9 mouse cellular contexts compared by ENCODE assay signal in genomic region chr1:92316191-92316723, GRCm38 (mm10).
A peak's percentile ranks its signal among the peaks of the same experiment; 100 is the strongest.
DNase-seq lines count a peak whose midpoint lies in the region; ATAC-seq lines count a peak whose summit lies in the region.
"Had no signal": no experiment of that assay in that cellular context is flagged by ENCODE, and none has a peak within 500 bp of the region (broad histone marks: within the 10 kb centered on the region; RNA-seq: fewer than 3 reads in every experiment).

No protein-coding gene starts in this region.

- no peaks in the 10 kb centered on the region for H3K36me3 ChIP-seq in heart, embryonic 10.5 days
- no peaks in the 10 kb centered on the region for H3K36me3 ChIP-seq in midbrain, embryonic 13.5 days

- DNase-seq in heart, embryonic 10.5 days (ENCODE audit: low spot score): no peak
- DNase-seq in heart, postnatal 25 days (ENCODE audit: low spot score): no peak
- DNase-seq in brain, adult 2 months (ENCODE audit: low read depth, low spot score): peak; percentile 81
- DNase-seq in heart, postnatal 4 days: peak; percentile 24
- no peak for DNase-seq in thymus, postnatal 0 days (ENCODE audit: low spot score)
- no peak for DNase-seq in spleen, postnatal 36 days (ENCODE audit: low spot score in 2 of 2)
- DNase-seq in cerebellum, adult 9-11 months: no peak

- WGBS in heart, embryonic 10.5 days: 15% methylated on average over 10 of the region's 10 CpGs
- 36% methylated on average over 10 of the region's 10 CpGs for WGBS in midbrain, embryonic 13.5 days

- H3K4me2 ChIP-seq in midbrain, embryonic 13.5 days (replicated peaks): no peak overlapping the region

- H3K4me3 ChIP-seq in heart, embryonic 10.5 days: no peak overlapping the region
- H3K4me3 ChIP-seq in midbrain, embryonic 13.5 days (replicated peaks): no peak overlapping the region
- H3K4me3 ChIP-seq: left cerebral cortex, adult 2 months had no signal

- peak; percentile 62 for ATAC-seq in midbrain, embryonic 13.5 days

- peaks cover 13% of the 10 kb centered on the region for H3K4me1 ChIP-seq in heart, embryonic 10.5 days
- H3K4me1 ChIP-seq in midbrain, embryonic 13.5 days (replicated peaks): no peaks in the 10 kb centered on the region

- H3K27me3 ChIP-seq in heart, embryonic 10.5 days (ENCODE audit: insufficient read depth, poor library complexity, severe bottlenecking): peaks cover 4% of the 10 kb centered on the region; the same call in 1 of the 2 replicates
- no peaks in the 10 kb centered on the region for H3K27me3 ChIP-seq in midbrain, embryonic 13.5 days

- peak overlapping the region; percentile 37; the same call in 1 of the 2 replicates for H3K27ac ChIP-seq in heart, embryonic 10.5 days
- no peak overlapping the region for H3K27ac ChIP-seq in midbrain, embryonic 13.5 days
- H3K27ac ChIP-seq: left cerebral cortex, adult 2 months had no signal

- intact Hi-C loops in heart, postnatal 25 days (cut with DNase I): no loop called here

- no peaks in the 10 kb centered on the region for H3K9me3 ChIP-seq in heart, embryonic 10.5 days
- H3K9me3 ChIP-seq in midbrain, embryonic 13.5 days: no peaks in the 10 kb centered on the region

- H3K9ac ChIP-seq in midbrain, embryonic 13.5 days (replicated peaks): no peak overlapping the region

Comparison
In these comparisons a context has a peak if more than half of its experiments do, and no peak if none do; other contexts are left out.
1. DNase-seq: peak in brain, adult 2 months (single experiment) and heart, postnatal 4 days (single experiment); none in heart, embryonic 10.5 days (single experiment), heart, postnatal 25 days (single experiment), thymus, postnatal 0 days (single experiment), spleen, postnatal 36 days (0 of 2) and cerebellum, adult 9-11 months (single experiment).